Mouse (Mus musculus) spleen, postnatal 4 days (tissue): ENCODE results near the gene Dhx57.
"Not testable (repeated sequence)": the region's sequence is repeated elsewhere in the genome, so short reads cannot be mapped to it uniquely, and the experiment has no call there.

Experiments used
- DNase-seq, 2 experiments: peaks; one replicate each; pipeline ENCODE4 v3.0.0; 2022; ENCODE audit warnings: low spot score in 2 of 2

Dhx57 gene

DNA sequence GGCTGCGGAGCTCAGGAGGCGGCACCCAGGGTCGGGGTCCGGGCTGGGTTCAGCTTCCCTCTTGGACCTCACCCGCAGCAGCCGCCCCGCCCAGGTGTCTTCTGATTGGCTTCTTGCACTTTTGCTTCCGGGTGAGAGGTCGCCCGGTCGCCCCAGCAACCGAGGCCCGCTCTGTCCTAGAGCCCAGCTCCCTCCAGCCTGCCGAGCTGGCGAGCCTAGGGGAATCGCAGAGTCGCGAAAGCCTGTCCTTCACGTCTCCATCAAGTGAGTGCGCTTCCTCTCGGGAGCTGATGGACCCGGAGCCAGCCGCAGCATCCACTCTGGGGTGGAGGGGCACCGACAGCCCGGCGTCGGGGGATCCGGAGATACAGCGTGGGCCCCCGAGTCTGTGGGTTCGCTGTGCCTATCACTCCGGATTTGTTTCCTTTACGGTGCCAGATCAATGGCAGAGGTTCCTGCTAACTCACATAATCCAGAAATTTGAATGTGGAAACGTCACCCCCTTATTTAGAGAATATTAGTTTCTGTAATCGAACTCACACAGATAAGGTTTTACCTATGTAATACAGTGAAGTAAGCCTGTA is at the start of gene Dhx57, which contains the start of gene Morn2:
Gene Dhx57 (minus strand): TSS at position 403 of the 584 bp plus-strand sequence.
Gene Morn2 (plus strand): TSS at position 130 of the 584 bp plus-strand sequence.
- DNase-seq, result peak; percentile 96 to 98

DNA sequence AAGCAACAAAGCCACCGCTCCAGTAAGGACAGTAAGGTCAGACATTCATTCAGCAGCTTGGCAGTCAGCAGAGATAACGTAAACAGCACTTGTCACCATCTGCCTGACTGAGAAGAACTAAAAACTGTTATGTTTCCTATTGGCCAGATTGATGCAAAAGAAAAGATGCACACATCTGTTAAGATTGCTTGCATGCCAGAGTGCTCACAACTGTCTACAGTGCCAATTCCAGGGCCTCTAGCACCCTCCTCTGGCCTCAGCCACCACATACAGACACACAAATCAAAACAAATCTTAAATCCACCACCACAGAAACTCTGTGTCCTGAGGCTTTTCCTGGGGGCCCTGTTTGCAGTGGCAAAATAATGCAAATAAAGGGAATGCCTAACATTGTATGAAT is 42.1 kb upstream of the Dhx57 start:
- no peak for DNase-seq

DNA sequence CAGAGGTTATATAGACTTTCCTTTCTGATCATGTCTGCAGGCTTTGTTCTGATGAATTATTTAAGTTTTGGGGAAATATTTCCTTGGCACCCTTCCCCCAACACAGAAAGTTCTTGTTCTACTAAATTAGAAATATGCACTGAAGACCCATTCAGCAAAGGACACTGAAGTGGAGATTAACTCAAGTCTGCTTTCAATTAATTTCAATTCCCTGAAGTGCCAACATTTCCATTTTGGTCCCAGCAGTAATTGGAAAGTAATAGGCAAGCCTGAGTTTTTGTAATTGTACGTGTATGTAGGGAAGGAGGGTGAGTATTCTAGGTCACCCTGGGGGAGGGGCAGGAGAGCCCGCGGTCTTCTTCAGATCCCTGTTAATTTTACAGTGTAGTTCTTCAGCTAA is 36.2 kb upstream of the Dhx57 start:
- DNase-seq, result no peak

DNA sequence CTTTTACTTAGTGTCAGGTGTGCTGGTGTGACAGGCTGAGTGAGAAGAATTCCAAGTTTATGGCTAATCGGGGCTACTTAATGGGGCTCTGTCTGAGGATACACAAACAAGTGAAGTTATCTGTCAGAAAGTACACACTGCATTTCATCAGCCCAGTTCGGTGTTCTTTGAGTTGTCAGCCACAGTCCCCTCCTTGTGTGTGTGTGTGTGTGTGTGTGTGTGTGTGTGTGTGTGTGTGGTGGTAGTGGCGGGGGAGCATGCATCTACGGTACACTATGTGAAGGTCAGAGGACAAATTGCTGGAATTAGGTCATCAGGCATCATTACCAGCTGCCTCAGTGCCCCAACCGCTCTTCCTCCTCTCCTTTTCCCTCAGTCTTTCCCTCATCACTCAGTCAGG is 35.2 kb upstream of the Dhx57 start:
- DNase-seq, result peak in 1 of 2 experiments; percentile 36

DNA sequence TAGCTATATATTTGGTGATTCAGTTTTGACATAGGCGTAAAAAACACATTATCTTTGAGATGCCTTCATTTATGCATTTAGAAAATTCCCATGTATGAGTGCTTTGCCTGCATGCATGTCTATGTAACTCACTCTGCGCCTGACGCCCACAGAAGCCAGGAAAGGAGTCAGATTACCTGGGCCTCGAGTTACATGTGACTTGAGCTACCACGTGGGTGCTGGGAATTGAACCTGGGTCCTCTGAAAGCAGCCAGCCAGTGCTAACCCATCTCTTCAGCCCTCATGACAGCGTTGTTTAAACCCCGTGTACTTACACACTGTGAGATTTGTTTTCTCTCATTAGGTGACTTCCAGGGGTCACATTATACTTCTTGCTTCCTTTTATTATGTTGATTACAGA is 34.2 kb upstream of the Dhx57 start:
- peak in 1 of 2 experiments; percentile 51 for DNase-seq

DNA sequence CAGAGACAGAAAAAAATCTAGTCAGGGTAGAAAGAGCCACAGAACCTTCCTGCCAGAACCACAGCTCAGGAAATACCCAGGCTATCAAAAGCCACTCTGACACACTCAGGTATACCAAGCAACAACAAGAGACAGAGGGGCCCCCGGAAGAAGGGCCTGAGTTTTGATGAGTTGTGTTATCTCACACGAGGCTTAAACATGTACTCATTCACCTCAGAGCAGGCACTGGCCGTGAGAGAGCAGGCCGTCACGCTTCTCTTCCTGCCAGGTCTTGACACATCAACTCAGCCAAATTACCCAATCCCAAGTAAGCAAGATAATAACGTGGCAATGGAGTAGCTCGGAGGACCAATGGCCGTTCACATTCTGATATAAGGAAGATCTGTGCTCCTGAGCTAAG is 33.4 kb upstream of the Dhx57 start:
- DNase-seq, result no peak

DNA sequence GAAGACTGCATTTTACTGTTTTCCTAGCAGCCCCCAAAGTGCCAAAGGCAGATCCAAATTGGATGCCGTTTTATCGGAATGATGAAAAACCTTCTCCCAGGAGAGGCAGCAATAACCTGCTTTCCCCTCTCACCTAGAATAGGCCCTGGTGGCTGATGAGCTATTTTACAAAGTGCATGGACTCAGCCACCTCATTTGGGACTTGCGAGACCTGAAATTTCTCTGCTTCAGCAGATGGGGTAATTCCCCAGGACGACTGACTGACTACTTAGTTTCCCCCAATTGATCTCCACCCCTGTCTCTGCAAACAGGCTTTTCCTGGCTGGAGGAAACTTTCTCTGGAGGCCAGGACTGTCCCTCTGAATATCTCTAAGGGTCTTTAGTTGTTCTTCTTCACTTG is 32.7 kb upstream of the Dhx57 start:
- no peak for DNase-seq

DNA sequence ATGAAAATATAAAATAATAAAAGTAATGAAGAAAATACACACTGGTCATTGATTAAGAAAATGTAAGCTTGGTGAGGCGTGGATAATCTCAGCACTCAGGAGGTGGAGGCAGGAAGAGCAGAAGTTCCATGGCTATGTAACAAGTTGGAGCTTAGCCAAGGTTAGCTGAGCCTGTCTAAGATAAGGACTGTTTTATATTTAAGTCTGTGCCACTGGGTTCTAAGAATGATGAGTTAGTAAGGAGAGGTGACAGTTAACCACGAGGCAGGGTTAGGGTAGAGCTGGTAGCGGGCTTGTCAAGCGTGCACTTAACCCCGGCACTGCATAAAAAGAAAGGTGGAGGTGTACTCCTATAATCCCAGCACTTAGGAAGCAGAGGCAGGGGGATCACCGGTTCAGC is 32.0 kb upstream of the Dhx57 start:
- no peak for DNase-seq

DNA sequence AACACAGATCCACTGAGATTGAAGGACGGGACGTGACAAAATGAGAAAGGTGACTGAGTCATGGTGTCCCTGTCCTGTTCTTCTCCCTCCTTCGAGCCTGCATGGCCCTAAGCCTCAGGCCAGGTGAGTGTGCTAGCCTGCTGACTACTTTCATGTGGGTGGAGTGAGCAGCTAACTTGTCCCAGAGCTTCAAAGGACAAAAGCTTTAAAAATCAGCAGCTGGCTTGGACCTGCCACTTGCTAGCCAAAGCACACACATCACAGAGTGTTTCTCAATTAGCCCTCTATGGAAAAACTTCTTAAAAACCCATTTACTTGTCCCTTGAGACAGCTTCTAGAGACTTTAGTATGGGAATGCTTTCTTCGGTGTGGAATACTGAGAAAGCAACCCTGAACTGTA is 22.1 kb upstream of the Dhx57 start:
- peak in 1 of 2 experiments; percentile 44 for DNase-seq

DNA sequence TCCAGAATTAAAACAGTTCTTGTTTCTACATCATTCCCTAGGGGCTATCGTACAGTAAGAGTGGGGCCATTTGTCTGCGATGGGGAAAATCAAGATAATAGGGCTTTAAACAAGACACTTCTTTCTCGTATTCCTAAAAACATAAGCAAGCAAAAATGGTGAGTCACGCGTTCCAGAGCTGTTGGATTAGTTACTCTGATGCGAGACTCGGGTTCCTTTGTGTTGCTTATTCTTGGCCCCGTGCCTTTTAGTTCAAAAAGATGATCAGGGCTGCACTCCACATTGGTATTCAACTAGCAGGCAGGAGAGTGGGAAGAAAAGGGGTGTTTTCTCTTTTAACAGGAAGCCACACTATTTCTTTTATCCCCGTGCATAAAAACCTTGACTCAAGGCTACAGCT is 21.5 kb upstream of the Dhx57 start:
- DNase-seq, result peak in 1 of 2 experiments; percentile 29

DNA sequence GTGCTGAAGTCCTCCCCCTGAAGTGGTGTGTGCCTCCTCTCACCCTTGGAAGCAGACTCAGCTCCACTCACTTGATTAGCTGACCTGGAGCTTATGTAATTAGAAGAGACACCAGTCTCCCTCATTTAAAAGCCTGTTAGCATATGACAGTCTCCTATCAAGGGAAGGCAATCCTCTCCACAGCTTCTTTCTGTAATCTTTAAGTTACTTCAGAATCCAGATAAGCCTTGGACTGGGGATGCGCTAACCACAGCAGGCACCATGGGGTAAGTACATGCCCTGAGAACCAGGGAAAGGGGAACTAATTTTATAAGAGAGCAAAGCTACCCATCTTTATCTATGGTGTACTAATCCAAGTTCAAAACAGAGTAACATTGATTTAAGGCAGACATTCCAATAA is 17.0 kb upstream of the Dhx57 start, which contains the start of gene Arhgef33:
Gene Arhgef33 (plus strand): TSS at position 157 of the 400 bp plus-strand sequence.
- DNase-seq, result no peak

DNA sequence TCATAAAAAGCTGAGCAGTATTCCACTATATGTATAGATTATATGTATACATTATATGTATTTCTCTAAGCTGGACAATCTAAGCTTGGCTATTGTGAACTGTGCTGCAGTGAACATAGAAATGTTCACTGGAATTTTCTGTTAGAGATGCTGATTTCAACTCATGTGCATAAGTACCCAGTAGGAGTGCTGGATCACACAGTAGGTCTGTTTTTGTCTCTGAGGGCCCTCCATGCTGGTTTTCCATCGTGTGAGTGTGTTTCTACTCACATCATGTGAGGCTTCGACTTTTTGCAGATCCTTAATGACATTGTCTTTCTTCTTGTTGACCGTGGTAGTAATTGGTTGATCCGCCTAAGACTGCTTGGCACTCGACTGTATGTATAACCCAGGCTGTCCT is 8.6 kb upstream of the Dhx57 start:
- DNase-seq, result no peak

DNA sequence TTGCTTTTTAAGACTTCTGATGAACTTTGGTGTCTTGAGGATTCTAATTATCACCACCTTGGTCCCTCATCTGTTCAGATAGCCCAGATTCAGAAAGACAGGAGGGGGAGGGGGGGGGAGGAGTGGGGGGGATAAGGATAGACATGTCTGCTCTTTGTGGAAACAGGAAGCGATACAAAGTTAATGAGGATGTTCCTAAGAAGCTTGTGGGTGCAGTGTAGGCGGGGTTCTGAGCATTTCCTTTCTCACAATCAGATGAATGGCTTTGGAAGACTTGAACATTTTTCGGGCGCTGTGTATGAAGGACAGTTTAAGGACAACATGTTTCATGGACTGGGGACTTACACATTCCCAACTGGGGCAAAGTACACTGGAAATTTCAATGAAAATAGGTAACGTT is 5.0 kb upstream of the Dhx57 start:
- no peak for DNase-seq

DNA sequence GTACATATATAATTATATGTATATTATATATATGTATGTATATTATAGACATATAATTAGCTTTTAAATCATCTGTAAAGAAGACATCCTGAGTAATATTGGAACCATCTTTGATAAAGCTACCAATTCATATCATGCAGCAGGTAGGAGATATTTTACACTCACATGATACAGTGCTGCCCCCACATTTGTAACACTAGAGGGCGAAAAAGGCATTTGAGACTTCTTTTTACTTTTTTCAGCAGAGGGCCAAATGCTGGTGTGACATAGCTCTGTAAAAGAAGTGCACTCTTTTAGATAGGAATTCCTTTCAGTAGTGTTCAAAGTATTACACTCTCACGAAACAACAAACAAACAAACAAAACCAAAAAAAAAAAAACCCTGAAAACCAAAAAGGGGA is 872 bp upstream of the Dhx57 start:
- no peak for DNase-seq

DNA sequence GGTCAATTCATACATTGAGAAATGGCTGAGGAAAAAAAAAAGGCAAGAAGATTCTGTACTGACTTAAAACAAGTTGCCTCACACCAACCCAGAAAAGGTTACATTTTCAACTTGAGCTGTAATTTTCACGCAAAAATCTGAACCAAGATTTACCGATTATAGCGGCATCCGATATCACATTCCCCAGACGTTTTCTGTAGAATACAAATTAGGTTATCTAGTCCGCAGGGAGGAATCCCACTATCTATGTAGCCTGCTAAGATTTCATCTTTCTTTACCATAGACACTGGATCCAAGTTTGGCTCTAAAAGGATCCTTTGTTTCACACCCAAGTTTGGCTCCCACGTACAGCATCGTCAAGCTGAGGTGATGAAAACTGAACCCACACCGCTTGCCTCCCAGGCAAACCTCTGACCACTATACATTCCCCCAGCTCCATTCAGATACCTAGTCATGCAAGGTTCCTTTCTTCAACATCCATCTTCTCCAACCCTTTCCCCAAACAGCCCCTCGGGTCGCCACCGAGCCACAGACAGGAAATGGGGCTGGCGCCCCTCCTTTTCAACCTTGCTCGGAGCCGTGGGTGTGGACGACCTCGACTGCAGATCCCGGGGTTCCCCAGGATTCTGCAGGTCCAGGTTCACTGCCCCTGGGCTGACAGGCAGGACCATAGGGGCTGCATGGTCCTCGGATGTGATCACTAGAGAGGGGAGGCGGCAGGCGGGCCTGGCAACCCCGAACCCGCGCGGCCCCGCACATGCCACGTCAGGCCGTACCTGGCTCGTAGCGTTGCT is 799 bp downstream of the Dhx57 start:
- no peak for DNase-seq

DNA sequence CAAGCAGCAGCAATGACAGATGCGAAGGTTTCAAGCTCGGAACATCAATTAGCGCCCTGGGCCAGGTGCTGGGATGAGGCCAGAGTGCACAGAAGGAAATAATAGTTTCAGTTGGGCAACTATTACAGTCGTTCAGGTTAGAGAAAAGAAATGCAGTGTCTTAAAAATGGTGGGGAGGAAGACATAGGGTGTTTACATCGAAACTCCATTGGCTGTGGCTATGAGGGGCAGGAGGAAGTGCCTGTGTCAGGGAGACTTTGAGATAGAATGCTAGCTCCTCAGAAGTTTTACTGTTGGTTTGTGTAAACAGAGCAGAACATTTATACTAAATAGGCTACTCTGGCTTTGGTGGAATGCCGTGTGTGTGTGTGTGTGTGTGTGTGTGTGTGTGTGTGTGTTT is 2.3 kb downstream of the Dhx57 start:
- no peak for DNase-seq

DNA sequence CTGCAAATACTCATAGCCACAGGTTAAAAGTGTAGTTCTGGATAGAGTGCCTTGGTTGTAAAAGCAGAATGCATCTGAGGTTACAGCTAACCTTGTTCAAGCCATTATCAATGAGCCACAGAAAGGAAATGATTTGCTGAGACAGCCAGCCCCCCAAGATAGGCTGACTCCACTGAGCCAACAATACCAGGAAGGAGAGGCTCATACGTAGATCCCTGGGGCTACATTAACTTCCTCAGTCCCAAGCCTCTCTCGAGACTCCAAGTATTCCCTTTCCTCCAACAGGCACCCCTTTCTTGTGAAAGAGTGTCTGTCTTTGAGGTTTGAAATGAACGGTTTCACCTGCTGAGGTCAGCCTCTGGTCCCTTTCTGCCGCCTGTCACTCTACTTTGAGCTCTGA is 5.8 kb downstream of the Dhx57 start:
- no peak for DNase-seq

DNA sequence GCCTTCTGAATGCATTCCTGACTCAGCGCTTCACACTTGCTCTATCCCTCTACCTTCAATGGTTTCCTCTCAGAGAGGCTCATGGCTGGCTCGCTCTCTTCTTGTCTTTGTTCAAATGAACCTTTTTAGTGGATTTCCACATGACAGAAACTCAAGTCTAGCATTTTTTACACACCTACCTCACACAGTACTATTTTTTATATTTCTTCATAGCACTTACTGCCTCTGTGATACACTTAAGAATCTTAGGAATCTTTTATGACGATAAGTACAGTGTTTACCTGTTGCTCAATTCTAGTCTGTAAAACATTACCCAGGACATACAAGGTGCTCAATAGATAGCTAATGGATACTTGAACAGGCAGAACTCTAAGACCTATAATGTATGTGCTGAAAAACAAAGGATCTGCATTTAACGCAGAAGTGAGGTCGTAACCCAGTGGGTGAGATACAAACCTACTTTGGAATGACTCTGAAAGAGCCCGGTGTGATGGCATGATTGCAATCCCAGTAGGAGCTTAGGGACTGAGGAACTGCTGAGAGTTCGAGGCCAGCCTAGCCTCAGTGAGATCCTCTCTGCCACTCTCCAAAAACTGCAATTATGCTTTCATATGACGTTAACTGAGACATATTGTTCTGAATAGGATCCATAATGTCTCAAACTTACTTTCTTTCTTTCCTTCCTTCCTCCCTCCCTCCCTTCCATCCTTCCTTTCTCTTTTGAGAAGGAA is 10.8 kb downstream of the Dhx57 start:
- DNase-seq, result no peak

DNA sequence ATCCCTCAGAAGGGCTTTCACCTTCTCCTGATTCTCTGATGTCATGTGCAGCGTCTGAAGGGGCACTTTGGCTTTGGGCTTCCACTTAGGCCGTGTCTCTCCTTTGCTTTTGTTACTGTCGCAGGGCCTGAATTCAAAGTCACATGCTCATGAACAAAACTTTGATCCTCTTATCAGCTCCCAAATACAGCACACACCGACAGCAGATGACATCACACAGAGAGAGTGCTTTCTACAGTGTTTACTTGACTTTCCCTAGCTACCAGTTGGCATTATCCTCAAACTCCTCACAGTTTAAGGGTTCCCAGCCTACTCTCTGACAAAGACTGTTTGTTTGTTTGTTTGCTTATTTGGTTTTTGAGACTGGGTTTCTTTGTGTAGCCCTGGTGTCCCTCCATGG is 12.0 kb downstream of the Dhx57 start:
- DNase-seq, result no peak

DNA sequence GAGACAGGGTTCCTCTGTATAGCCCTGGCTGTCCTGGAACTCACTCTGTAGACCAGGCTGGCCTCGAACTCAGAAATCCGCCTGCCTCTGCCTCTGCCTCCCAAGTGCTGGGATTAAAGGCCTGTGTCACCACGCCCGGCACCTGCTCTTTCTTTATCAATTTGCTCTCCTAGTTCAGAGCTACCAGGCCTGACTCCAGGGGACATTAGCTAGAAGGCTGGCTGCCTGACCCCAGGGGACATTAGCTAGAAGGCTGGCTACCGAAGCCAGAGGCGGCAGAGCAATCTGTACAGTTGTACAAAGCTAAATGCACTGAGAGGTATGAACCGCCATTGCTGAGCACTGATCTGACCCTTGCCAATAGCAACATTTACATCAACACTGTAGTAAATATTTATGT is 19.7 kb downstream of the Dhx57 start:
- DNase-seq, result not testable (repeated sequence)

DNA sequence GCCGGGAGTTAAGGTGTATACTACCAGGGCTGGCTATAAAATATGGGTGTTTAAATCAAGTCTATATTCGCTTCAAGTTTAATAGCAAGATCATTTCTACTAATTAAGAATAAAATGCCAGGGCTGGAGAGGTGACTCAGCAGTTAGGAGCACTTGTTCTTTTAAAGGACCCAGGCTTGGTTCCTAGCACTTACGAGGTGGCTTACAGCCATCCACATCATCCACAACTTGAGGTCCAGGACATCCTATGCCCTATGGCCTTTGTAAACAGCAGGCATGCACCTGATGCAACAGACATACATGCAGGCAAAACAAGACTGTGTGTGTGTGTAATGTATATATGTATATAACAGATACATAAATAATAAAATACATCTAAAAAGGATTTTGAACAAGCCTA is 22.1 kb downstream of the Dhx57 start:
- no peak for DNase-seq

DNA sequence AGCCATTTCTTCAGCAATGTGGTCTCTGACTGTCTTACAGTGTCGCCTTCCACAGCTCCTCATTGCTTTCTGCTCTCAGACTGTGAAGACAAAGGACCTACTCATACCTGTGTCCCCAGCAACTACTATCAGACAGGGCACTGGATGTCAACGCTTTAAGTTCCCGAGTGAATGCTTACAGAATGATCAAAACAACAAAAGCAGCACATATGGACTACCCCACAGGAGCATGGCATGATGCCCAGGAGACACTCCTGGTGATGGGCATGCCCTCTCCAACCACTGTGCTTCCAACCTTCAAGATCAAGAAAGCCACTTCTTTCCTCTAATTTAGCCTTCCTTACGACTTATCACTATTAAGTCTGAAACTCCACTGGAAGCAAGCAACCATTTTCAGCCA is 23.2 kb downstream of the Dhx57 start:
- no peak for DNase-seq

DNA sequence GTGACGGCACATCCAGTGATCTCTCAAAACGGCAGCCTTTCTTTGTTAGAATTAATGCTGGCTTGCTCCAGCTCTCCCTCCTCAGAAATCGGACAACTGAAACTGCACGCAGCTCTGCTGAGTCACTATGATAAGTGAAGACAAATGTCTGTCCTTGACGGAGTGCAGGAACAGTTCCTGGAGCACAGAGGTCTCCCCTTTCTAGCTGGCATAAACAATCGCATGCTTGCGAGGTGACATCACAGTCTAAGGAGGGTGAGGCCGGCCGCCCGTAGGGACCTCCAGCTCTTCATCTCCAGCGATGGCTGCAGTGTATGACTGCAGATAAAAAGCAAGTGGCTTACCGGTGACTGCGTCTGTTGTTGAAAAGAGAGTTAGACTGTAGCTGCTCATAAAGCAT is 35.1 kb downstream of the Dhx57 start:
- DNase-seq, result no peak
